Mouse (Mus musculus) E14TG2a.4 (cell line): ENCODE measurements around the gene Myo5a.

ENCODE experiments used
- H3K27me3 ChIP-seq: 2 replicates; pipeline ENCODE4 v1.6.1; 2014; ENCODE audit warnings: low read length, control low read depth; ENCODE audit not compliant: insufficient read depth
- H3K36me3 ChIP-seq: 2 replicates; pipeline ENCODE4 v1.6.1; 2014; ENCODE audit warnings: low read length, control low read depth; ENCODE audit not compliant: insufficient read depth
- H3K4me1 ChIP-seq: replicated peaks from 2 replicates; pipeline ENCODE4 v1.6.1; 2014; ENCODE audit warnings: low read depth, low read length, control low read depth
- H3K4me3 ChIP-seq: replicated peaks from 2 replicates; pipeline ENCODE4 v1.5.1; 2014; ENCODE audit warnings: mild to moderate bottlenecking, low read length
- H3K9me3 ChIP-seq: 2 replicates; pipeline ENCODE4 v1.6.1; 2014; ENCODE audit warnings: low read length, control low read depth
- CTCF ChIP-seq: conservative IDR thresholded peaks from 2 replicates; pipeline ENCODE4 v1.5.1; 2014; ENCODE audit warnings: low read length
- NANOG ChIP-seq: IDR thresholded peaks from 2 replicates; pipeline ENCODE4 v1.6.1; 2014; ENCODE audit warnings: borderline replicate concordance, low read length, mixed read lengths
- POU5F1 ChIP-seq: IDR thresholded peaks from 2 replicates; pipeline ENCODE4 v1.6.1; 2014; ENCODE audit warnings: low read length, borderline replicate concordance

Myo5a gene

DNA sequence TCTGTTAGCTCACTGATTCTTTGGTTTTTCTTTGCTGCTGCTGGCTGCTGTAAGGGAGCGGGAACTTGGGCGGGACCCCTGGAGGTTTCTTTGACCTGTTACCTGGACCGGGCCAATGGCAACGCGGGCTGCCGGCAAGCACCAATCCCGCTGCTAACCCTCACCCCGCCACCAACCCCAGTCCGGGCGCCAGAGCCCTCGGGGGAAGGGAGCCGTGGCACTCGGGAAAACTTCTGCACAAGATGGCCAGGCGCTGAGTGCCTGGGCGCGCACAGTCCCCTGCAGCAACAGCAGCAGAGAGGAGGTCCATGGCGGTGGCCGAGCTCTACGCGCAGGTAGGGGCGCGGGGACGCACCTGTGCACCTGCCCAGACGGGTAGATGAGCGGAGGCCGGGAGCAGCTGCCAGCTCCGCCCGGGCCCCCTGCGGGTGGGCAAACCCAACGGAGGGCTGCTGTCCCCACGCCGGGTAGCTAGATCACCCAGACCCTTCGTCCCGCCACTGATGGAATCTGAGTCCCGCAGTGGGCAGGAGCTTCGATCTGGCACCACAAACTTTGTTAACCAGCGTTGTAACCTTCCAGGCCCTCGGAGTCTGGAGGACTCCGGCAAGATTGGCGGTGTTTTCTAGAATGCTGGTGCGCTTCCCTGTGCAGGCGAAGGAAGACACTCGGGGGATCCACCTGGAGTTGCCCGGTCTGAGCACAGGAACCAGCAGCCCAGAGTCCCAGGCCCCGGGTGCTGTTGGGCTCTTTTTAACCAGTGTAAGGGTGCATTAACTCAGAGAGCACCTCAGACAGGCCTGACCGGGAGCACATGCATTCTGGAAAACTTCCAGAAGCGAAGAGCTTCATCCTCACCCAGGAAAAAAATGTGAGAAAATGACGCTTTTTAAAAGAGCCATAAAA is 161.3 kb downstream of the Myo5a start, which contains the start of gene Myo5c:
Gene Myo5c (plus strand): TSS at position 180 of the 906 bp plus-strand sequence.
- Histone ChIP-seq H3K4me3 (peak within 1 kb of the TSS; percentile 90), H3K4me1 (peaks cover 52% of the 10 kb centered on the region), H3K36me3 (no peaks in the 10 kb centered on the region), H3K9me3 (no peaks in the 10 kb centered on the region), H3K27me3 (peaks cover 25% of the 10 kb centered on the region)
- TF ChIP-seq POU5F1 (no peak), NANOG (no peak), CTCF (no peak)

- TF ChIP-seq POU5F1 (no peak), NANOG (no peak), CTCF (no peak)
Observed at GRCm38 (mm10) chr9:75232860-75233259, 162.0 kb downstream of the Myo5a start.

DNA sequence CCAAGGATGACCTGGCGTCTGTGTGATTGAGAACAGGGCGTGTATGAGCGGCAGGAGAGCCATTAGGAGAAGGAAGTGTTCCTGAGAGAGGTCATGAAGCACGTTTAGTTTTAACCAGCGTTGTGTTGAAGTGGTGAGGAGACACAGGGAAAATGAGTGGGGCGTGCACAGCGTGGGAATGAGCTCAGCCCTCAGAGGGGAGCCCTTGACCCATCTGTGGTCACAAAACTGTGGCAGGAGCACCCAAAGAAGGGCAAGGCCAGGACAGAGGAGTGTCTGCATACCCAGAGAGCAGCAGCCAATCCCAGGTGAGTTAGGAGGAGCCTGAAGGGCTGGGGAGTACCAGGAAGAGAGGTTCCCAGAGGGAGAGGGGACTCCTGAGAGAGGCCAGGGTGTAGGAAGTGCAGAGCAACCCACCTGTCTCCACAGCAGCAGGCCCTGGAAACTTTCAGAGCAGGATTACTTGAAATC is 163.5 kb downstream of the Myo5a start:
- TF ChIP-seq CTCF (no peak), POU5F1 (no peak)
- H3K4me1 ChIP-seq = peaks cover 59% of the 10 kb centered on the region
- no peaks in the 10 kb centered on the region for H3K9me3 ChIP-seq
- no peaks in the 10 kb centered on the region for H3K36me3 ChIP-seq
- peak overlapping the region; percentile 42; the same call in 1 of the 2 replicates for H3K4me3 ChIP-seq
- peaks cover 25% of the 10 kb centered on the region for H3K27me3 ChIP-seq

More at GRCm38 (mm10) chr9:75232860-75233259, 162.0 kb downstream of the Myo5a start:
- Histone ChIP-seq H3K27me3 (peaks cover 25% of the 10 kb centered on the region), H3K4me1 (peaks cover 56% of the 10 kb centered on the region), H3K36me3 (no peaks in the 10 kb centered on the region), H3K9me3 (no peaks in the 10 kb centered on the region), H3K4me3 (no peak overlapping the region; the same call in 1 of the 2 replicates)

DNA sequence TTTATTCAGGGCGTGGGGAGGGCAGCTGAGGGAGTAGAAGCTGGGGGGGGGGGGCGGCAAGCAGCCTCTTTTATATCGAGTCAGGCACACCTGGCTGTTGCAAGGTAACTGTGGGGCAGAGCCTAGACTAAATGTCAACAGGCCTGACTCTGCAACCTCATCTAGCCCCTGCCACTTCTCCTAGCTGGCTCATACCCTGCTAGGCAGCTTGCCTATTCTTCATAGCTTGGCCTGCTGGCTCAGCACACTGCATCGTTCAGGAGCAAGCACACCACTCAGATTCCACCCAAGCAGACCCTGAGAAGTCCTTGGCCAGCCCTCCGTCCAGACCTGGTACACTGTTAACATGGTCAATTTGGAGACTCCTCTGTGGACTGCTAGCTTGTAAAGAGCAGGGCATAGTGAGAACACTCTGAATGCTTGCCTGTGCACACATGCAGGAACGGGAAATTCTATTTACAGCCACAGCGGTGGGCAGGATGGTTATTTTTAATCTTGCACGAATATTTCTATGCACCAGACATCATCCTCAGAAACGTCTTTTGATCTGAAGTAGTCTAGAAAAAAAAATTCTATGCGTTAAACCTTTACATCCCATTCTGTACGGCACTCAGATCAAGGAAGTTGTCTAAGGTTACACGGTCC is 164.3 kb downstream of the Myo5a start:
- peaks cover 59% of the 10 kb centered on the region for H3K4me1 ChIP-seq
- no peaks in the 10 kb centered on the region for H3K9me3 ChIP-seq
- H3K27me3 ChIP-seq = peaks cover 25% of the 10 kb centered on the region
- 0 out of 2 replicates have a peak overlapping the region, but pooled peaks have one; percentile 42 for H3K4me3 ChIP-seq
- TF ChIP-seq NANOG (no peak), POU5F1 (no peak), CTCF (no peak)
- no peaks in the 10 kb centered on the region for H3K36me3 ChIP-seq

GRCm38 (mm10) chr9:75235696-75236095 is 164.9 kb downstream of the Myo5a start:
- H3K9me3 ChIP-seq = no peaks in the 10 kb centered on the region
- no peaks in the 10 kb centered on the region for H3K36me3 ChIP-seq
- H3K27me3 ChIP-seq = peaks cover 25% of the 10 kb centered on the region
- peaks cover 56% of the 10 kb centered on the region for H3K4me1 ChIP-seq
- no peak for TF ChIP-seq CTCF
- TF ChIP-seq NANOG = no peak
- TF ChIP-seq POU5F1 = no peak
- no peak overlapping the region for H3K4me3 ChIP-seq

- Histone ChIP-seq H3K4me3 (no peak overlapping the region), H3K36me3 (no peaks in the 10 kb centered on the region), H3K27me3 (peaks cover 25% of the 10 kb centered on the region), H3K9me3 (no peaks in the 10 kb centered on the region), H3K4me1 (peaks cover 47% of the 10 kb centered on the region)
- TF ChIP-seq POU5F1 (no peak), NANOG (no peak), CTCF (no peak)
Observed at GRCm38 (mm10) chr9:75236416-75237308, 165.8 kb downstream of the Myo5a start.

DNA sequence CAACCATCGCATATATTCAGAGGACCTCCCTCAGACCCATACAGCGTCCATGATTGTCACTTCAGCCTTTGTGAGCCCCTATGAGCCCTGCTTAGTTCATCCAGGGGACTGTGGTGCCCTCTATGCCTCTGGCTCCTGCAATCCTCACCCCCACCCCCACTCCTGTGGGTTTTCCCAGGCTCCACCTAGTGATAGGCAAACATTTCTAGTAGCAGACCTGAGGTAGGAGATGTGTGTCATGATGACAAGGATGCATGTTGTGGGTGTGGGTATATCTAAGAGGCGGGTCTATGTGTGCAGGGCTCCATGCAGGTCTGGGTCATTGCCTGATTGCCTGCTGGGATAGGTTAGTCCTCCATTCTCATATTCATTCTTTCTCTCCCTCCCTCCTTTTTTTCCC is 167.4 kb downstream of the Myo5a start:
- no peak overlapping the region for H3K4me3 ChIP-seq
- no peaks in the 10 kb centered on the region for H3K9me3 ChIP-seq
- TF ChIP-seq CTCF = no peak
- TF ChIP-seq NANOG = no peak
- TF ChIP-seq POU5F1 = no peak
- H3K27me3 ChIP-seq = peaks cover 13% of the 10 kb centered on the region
- no peaks in the 10 kb centered on the region for H3K36me3 ChIP-seq
- peaks cover 42% of the 10 kb centered on the region for H3K4me1 ChIP-seq
